Mouse (Mus musculus) mesoderm, embryonic 11.5 days (tissue): Measurements from ENCODE around the gene Pacs1.

Experiments used
- DNase-seq: peaks from one replicate; pipeline ENCODE4 v3.0.0-alpha.2; 2012; ENCODE audit warnings: low read depth, low spot score

The Pacs1 gene

GRCm38 (mm10) chr19:5272801-5273733 is at the start of gene Pacs1:
Gene Pacs1, minus strand, starts transcription at chr19:5273119.
- peak; percentile 94 for DNase-seq

DNA sequence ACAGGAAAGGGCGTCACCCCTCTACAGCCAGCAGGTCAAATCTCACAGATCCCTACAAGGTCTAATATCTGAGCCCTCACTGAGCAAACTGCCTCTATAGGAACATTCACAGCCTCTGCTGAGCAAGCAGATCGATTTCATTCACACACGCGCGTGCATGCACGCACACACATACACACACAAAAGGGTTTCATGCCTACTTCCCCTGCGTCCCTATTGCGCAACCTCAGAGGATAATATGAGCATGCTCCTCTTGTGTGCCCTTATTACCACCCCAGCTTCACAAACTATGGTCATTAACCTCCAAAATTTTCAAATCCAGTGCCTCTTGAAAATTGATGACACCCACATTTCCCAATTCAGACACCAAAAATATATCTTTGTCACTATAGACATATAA is 40.3 kb upstream of the Pacs1 start:
- DNase-seq = no peak

- peak; percentile 60 for DNase-seq
These were observed 36.1 kb upstream of the Pacs1 start for GRCm38 (mm10) chr19:5309025-5309424.

- peak; percentile 34 for DNase-seq
These were observed 34.2 kb upstream of the Pacs1 start for GRCm38 (mm10) chr19:5306968-5307734.

DNA sequence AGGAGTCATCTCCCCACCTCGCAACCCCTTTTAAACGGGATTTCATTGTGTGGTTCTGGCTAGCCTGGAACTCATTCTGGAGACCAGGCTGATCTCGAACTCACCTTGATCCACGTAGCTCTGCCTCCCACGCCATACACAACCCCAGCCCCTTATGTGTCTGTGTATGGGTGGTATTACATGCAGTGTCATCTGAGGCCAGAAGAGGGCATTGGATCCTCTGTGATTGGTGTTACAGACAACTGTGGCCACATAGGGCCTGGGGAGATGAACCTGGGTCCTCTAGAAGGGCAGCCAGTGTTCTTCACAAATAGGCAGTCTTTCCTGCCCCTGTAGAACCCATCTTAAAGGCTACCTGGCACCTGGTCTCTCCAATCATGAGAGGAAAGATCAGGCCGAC is 33.4 kb upstream of the Pacs1 start:
- no peak for DNase-seq

- DNase-seq = peak; percentile 47
These were observed 29.5 kb upstream of the Pacs1 start for GRCm38 (mm10) chr19:5302455-5302854.

- no peak for DNase-seq
These were observed 27.7 kb upstream of the Pacs1 start for GRCm38 (mm10) chr19:5300588-5300987.

GRCm38 (mm10) chr19:5297903-5298800 is 25.2 kb upstream of the Pacs1 start, which contains the start of gene Gal3st3:
Gene Gal3st3, plus strand, starts transcription at chr19:5298331.
- peak; percentile 44 for DNase-seq

DNA sequence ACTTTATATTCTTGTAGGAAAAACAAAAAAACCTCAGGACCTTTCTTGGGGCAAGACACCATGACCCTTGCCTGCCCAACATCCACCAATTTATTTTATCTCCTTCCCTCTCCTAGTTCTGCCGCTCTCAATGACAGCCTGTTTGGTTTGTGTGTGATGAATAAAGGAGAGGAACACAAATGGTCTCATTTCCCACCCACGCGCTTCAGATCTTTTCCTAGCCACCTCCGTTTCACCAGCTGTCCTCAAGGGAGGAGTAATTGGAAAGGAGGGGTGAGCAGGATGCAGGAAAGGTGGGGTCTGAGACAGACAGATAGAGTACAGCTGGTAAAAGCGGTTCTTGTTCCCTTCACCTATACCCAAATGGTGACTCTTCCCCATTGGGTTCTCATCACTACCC is 23.7 kb upstream of the Pacs1 start:
- no peak for DNase-seq

DNA sequence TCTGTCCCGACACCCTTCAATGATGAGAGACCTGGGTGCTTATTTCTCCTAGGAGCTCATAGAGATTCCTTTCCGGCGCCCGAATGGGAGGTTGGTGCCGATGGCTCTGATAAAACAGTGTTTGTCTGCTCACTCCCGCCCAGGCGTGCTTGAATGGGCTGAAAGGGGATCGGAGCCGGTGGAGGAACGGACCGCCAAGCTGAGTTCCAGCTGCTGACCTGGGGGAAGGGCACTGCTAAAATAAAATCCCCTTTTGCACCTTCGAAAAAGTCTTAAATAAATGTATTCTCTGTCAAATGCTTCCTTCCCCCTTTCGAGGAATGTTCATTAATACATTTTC is 22.8 kb upstream of the Pacs1 start:
- no peak for DNase-seq

DNA sequence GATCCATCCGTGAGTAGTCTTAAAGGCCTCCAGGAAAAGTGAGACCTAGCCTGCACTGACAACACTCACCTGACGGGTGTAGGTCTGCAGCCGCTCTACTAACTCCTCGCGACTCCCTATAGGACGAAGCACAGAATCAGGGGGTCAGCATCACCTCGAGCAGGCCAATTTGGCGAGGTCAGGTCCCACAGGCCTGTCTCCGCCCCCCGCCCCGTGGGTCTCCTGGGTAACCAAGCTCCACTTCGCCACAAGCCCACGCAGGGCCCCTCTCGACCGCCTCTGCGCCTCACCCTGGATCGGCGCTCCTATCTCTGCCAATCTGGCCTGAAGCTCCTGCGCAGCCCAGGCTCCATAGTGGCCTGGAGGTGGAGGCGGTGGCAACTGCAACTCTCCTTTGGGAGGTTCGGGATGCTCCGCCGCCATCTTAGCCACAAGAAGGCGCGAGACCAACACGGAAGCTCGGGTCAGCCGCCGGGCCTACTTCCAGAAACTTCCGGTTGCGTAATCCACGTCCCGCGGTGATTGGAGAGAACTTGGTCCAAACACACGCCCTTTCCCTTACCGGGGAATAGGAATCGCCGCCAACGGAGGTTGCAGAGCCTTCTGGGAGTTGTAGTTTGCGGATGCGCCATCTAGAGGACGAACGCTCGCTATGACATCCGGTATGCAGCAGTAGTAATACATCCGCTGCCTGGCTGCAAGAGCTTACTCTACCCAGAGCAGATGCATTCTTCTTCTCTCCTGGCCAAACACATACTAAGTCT is 22.2 kb upstream of the Pacs1 start, which contains the start of gene Sf3b2:
Sf3b2 (minus strand) TSS at position 484 of the 764 bp plus-strand sequence.
- peak; percentile 100 for DNase-seq

DNA sequence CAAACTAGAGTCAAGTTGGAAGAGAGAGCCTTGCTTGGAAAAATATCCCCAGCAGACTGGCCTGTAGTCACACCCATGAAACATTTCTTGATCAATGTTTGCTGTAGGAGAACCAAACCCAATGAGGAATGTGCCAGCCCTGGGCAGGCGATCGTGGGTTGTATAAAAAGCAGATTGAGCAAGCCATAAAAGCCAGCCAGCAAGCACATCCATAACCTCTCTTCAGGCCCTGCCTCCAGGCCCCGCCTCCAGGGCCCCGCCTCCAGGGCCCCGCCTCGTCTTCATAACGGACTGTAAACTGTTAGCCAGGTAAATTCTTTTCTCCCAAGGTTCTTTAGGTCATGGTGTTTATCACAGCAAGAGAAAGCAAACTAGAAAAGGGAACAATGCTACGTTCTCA is 5.5 kb upstream of the Pacs1 start:
- DNase-seq = no peak

DNA sequence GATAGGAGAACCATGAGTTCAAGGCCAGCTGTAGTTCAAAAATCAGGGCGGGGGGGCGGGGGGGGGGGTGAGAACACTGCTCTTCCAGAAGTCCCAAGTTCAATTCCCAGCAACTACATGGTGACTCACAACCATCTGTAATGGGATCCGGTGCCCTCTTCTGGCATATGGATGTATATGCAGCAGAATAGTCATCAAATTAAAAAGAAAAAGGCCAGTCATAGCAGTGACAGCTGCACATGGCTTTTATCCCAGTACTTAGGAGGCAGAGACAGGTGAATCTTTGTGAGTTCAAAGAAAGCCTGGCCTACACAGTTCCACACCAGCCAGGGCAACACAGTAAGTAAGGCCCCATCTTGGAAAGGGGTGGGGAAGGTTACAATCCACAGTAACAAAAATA is 4.2 kb upstream of the Pacs1 start:
- DNase-seq = peak; percentile 12

DNA sequence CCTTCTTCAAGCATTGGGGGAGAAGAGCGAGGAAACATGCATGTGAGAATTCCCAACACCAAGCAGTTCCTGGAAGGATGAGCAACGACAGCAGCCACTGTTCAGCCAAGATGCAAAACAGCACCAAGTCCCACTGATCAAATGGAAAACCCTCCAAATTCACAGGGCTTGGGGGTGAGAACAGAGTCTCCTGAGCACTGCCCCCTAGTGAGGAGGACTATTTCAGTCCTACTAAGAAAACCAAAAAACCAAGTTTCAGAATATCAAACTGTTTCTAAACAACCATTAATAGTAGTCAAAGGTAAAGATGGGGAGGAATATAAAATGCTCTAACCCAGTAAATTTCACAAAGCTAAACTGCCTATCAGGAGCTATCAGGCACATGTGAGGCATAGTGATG is 3.6 kb upstream of the Pacs1 start:
- no peak for DNase-seq

DNA sequence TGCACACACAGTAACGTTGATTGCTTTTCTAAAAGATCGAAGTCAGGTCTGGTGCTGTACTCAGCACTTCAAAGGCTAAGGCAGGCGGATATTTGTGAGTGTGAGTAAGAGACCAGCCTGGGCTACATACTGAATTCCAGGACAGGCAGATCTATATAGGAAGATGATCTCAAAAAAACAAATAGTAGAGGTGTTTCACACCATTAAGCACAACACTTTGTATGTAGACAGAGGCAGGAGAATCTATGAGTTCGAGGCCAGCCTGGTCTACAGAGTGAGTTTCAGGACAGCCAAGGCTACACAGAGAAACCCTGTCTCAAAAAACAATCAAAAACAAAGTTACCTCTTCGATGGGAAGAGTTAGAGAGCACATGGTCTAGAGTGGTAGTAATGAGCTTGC is 2.8 kb upstream of the Pacs1 start:
- DNase-seq = no peak

GRCm38 (mm10) chr19:5274641-5275040 is 1.7 kb upstream of the Pacs1 start:
- DNase-seq = no peak

- no peak for DNase-seq
These were observed 997 bp upstream of the Pacs1 start for GRCm38 (mm10) chr19:5273916-5274315.

- peak; percentile 48 for DNase-seq
These were observed 558 bp downstream of the Pacs1 start for GRCm38 (mm10) chr19:5272326-5272795.

- DNase-seq = no peak
These were observed 1.5 kb downstream of the Pacs1 start for GRCm38 (mm10) chr19:5271430-5271829.

DNA sequence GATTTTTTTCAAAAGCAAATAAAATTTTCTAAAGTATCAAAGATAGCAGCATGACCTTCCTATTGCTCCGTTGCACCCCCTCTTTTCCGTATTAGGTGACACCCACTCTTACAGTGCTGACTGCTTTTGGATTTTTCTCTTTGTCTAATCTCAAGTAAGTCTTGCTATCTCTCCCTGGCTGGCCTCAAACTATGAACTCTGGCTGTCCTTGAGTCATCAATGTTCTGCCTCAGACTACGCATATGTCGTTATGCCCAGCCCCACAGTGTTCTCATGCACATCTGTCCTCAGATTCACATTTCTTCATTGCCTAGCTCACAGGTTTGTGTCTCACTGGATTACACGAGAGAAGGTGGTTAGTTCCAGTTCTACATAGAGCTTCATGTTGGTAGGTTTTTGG is 3.5 kb downstream of the Pacs1 start:
- no peak for DNase-seq

DNA sequence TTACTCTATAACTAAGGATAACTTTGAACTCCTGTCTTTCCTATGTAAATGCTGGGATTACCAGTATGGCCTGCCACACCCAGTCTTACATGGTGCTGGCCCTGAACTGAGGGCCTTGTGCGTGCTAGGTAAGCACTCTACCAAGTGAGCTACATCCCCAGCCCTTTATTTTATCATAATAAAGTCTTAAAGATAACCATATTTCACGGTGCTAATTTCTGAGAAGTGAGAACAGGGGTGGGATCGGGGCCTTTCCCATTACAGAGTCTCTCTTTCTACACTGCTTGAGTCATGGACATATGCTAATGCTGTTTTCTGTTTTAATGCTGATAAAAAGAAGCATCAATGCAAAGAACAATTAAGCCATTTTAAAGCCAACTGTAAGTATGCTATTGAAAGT is 4.0 kb downstream of the Pacs1 start:
- DNase-seq = no peak
